Mouse (Mus musculus): ENCODE results near the gene Mpzl1. TPM values are rescaled to one million over a fixed set of nuclear protein-coding genes. Genes with fewer than 3 reads are reported as not detected.

Gene Mpzl1
- polyA plus RNA-seq, 1 experiment from 2014 or later: 71.4 TPM

GRCm38 (mm10) chr1:165559073-165559472, 75.3 kb downstream of the Mpzl1 start:
- H3K9me3 ChIP-seq (ENCODE audit: control insufficient read depth, low read length): no peaks in the 10 kb centered on the region
- no peak overlapping the region for H3K4me3 ChIP-seq (ENCODE audit: low read depth, low read length)
- no peak overlapping the region for H3K9ac ChIP-seq (ENCODE audit: low read length)
- DNase-seq (ENCODE audit: low spot score): no peak
- H3K4me2 ChIP-seq (replicated peaks; ENCODE audit: low read depth): no peak overlapping the region
- H3K27ac ChIP-seq (replicated peaks): no peak overlapping the region
- 86% methylated on average over 9 of the region's 9 CpGs for WGBS
- H3K36me3 ChIP-seq (ENCODE audit: control insufficient read depth, insufficient read depth, low read length): no peaks in the 10 kb centered on the region
- no peaks in the 10 kb centered on the region for H3K4me1 ChIP-seq (replicated peaks; ENCODE audit: control insufficient read depth, insufficient read depth)
- no peaks in the 10 kb centered on the region for H3K27me3 ChIP-seq (ENCODE audit: control insufficient read depth, insufficient read depth, low read length)
- TF ChIP-seq CTCF (IDR thresholded peaks at IDR 0.05; ENCODE audit: low read depth): no peak
- no peak for TF ChIP-seq EP300 (optimal IDR thresholded peaks at IDR 0.05)
- no peak for ATAC-seq (ENCODE audit: low FRiP score, low TSS enrichment)

- TF ChIP-seq CTCF (IDR thresholded peaks at IDR 0.05; ENCODE audit: low read depth) (no peak), EP300 (optimal IDR thresholded peaks at IDR 0.05) (no peak)
- DNase-seq (ENCODE audit: low spot score): no peak
- H3K4me2 ChIP-seq (replicated peaks; ENCODE audit: low read depth): no peak overlapping the region
These were observed 77.6 kb downstream of the Mpzl1 start for GRCm38 (mm10) chr1:165556711-165557110.

More at GRCm38 (mm10) chr1:165556711-165557110, 77.6 kb downstream of the Mpzl1 start:
- H3K4me3 ChIP-seq (ENCODE audit: low read depth, low read length): no peak overlapping the region
- H3K27me3 ChIP-seq (ENCODE audit: control insufficient read depth, insufficient read depth, low read length): no peaks in the 10 kb centered on the region
- H3K36me3 ChIP-seq (ENCODE audit: control insufficient read depth, insufficient read depth, low read length): no peaks in the 10 kb centered on the region
- H3K9ac ChIP-seq (ENCODE audit: low read length): no peak overlapping the region
- H3K9me3 ChIP-seq (ENCODE audit: control insufficient read depth, low read length): no peaks in the 10 kb centered on the region
- no peak overlapping the region for H3K27ac ChIP-seq (replicated peaks)
- 38% methylated on average over 2 of the region's 2 CpGs for WGBS
- ATAC-seq (ENCODE audit: low FRiP score, low TSS enrichment): no peak
- no peaks in the 10 kb centered on the region for H3K4me1 ChIP-seq (replicated peaks; ENCODE audit: control insufficient read depth, insufficient read depth)

Other genes starting within 250 kb of the Mpzl1 start
- 9.4 and 9.6 TPM in 2 replicates for gene Dcaf6, start 174.1 kb downstream of the Mpzl1 start, polyA plus RNA-seq (2015; fragmentation: Nextera tagmentation; extraction: Ambion mirVana)
- gene Mpc2, start 173.9 kb downstream of the Mpzl1 start, polyA plus RNA-seq (2015; fragmentation: Nextera tagmentation; extraction: Ambion mirVana): 218 and 228 TPM in 2 replicates
- 0.02 TPM in 1 of 2 replicates, not detected in the other for gene Adcy10, start 149.4 kb downstream of the Mpzl1 start, polyA plus RNA-seq (2015; fragmentation: Nextera tagmentation; extraction: Ambion mirVana)
- gene Rcsd1, start 75.2 kb upstream of the Mpzl1 start, polyA plus RNA-seq (2015; fragmentation: Nextera tagmentation; extraction: Ambion mirVana): 16.1 TPM in 2 replicates
- gene Creg1, start 129.2 kb upstream of the Mpzl1 start, polyA plus RNA-seq (2015; fragmentation: Nextera tagmentation; extraction: Ambion mirVana): 139 and 140 TPM in 2 replicates
- gene Cd247, start 154.1 kb upstream of the Mpzl1 start, polyA plus RNA-seq (2015; fragmentation: Nextera tagmentation; extraction: Ambion mirVana): 0.24 and 0.52 TPM in 2 replicates

Measured in stomach, postnatal 0 days (tissue).